Mouse (Mus musculus) hindbrain, embryonic 16.5 days (tissue): Measurements from ENCODE around the gene Cdkn1b. TPM values are rescaled to one million over a fixed set of nuclear protein-coding genes. Genes with fewer than 3 reads are reported as not detected.

ENCODE experiments used
- ATAC-seq: fragments of 200-750 bp; cut with Nextera tagmentation; 2 replicates; pipeline ENCODE4 v1.8.0; 2017; ENCODE audit warnings: moderate TSS enrichment, moderate library complexity
- H3K27ac ChIP-seq: fragments of 300-500 bp; sonication (generic); 2 replicates; pipeline ENCODE4 v1.5.1; 2014; ENCODE audit warnings: low read depth, mild to moderate bottlenecking, control low read depth, low read length, moderate library complexity
- H3K27me3 ChIP-seq: fragments of 300-500 bp; sonication (generic); replicated peaks from 2 replicates; pipeline ENCODE4 v1.6.1; 2014; ENCODE audit warnings: low read length; ENCODE audit not compliant: control insufficient read depth, insufficient read depth
- H3K36me3 ChIP-seq: fragments of 300-500 bp; sonication (generic); 2 replicates; pipeline ENCODE4 v1.6.1; 2014; ENCODE audit warnings: mild to moderate bottlenecking, low read length, moderate library complexity, mixed read lengths; ENCODE audit not compliant: control insufficient read depth, insufficient read depth
- H3K4me1 ChIP-seq: fragments of 300-500 bp; sonication (generic); 2 replicates; pipeline ENCODE4 v1.6.1; 2014; ENCODE audit warnings: low read depth, low read length; ENCODE audit not compliant: control insufficient read depth, insufficient read depth
- H3K4me2 ChIP-seq: fragments of 300-500 bp; sonication (generic); 2 replicates; pipeline ENCODE4 v1.6.1; 2014; ENCODE audit warnings: mild to moderate bottlenecking, low read length, control low read depth, moderate library complexity
- H3K4me3 ChIP-seq: fragments of 300-500 bp; sonication (generic); 2 replicates; pipeline ENCODE4 v1.5.1; 2014; ENCODE audit warnings: mild to moderate bottlenecking, low read length, control low read depth, moderate library complexity
- H3K9ac ChIP-seq: fragments of 300-500 bp; sonication (generic); 2 replicates; pipeline ENCODE4 v1.6.1; 2014; ENCODE audit warnings: low read depth, mild to moderate bottlenecking, control low read depth, low read length, moderate library complexity
- H3K9me3 ChIP-seq: fragments of 300-500 bp; sonication (generic); 2 replicates; pipeline ENCODE4 v1.6.1; 2014; ENCODE audit warnings: mild to moderate bottlenecking, low read length, moderate library complexity; ENCODE audit not compliant: control insufficient read depth
- WGBS: fragments of 180-500 bp; shearing (Covaris S2); extraction: QIAGEN DNeasy Blood & Tissue Kit; methylation state at CpG from one replicate; pipeline ENCODE4 v1.1.7; 2014; 5-methylcytosine and 5-hydroxymethylcytosine counted together
- polyA plus RNA-seq: library from polyadenylated mRNA; unstranded; fragments of >200 nt; fragmentation: Nextera tagmentation; extraction: Ambion mirVana; gene quantifications from 2 replicates; pipeline ENCODE4 v1.2.1, GENCODE M21; 2015

Cdkn1b gene
- polyA plus RNA-seq, 1 experiment from 2014 or later = 12.6 TPM

- 87% methylated on average over 10 of the region's 10 CpGs for WGBS
- Histone ChIP-seq H3K9me3 (no peaks in the 10 kb centered on the region), H3K27me3 (peaks cover 3% of the 10 kb centered on the region; the same call in 1 of the 2 replicates), H3K36me3 (no peaks in the 10 kb centered on the region), H3K4me2 (no peak overlapping the region), H3K4me3 (no peak overlapping the region), H3K27ac (no peak overlapping the region), H3K9ac (no peak overlapping the region), H3K4me1 (peaks cover 20% of the 10 kb centered on the region)
- ATAC-seq = no peak
These were observed 1.4 kb upstream of the Cdkn1b start for GRCm38 (mm10) chr6:134918769-134919168.

- H3K9ac ChIP-seq = peak overlapping the region; percentile 82
- 4% methylated on average over 28 of the region's 37 CpGs for WGBS
These were observed 551 bp upstream of the Cdkn1b start for GRCm38 (mm10) chr6:134919511-134920189.

GRCm38 (mm10) chr6:134921014-134921694 lies 953 bp downstream of the Cdkn1b start:
- no peak for ATAC-seq
- 0% methylated on average over 30 of the region's 32 CpGs for WGBS

More at GRCm38 (mm10) chr6:134919511-134920189, 551 bp upstream of the Cdkn1b start:
- Histone ChIP-seq H3K4me3 (peak overlapping the region; percentile 70), H3K4me2 (peak overlapping the region; percentile 91), H3K4me1 (peaks cover 21% of the 10 kb centered on the region), H3K36me3 (no peaks in the 10 kb centered on the region), H3K27ac (peak overlapping the region; percentile 78), H3K27me3 (0 out of 2 replicates have a peak, but pooled peaks cover 3% of the 10 kb centered on the region), H3K9me3 (no peaks in the 10 kb centered on the region)
- peak; percentile 77; the same call in 1 of the 2 replicates for ATAC-seq

GRCm38 (mm10) chr6:134921695-134922510 lies 1.7 kb downstream of the Cdkn1b start:
- Histone ChIP-seq H3K9me3 (no peaks in the 10 kb centered on the region), H3K4me1 (peaks cover 22% of the 10 kb centered on the region), H3K27me3 (0 out of 2 replicates have a peak, but pooled peaks cover 3% of the 10 kb centered on the region), H3K27ac (no peak overlapping the region), H3K36me3 (no peaks in the 10 kb centered on the region), H3K4me2 (peak overlapping the region; percentile 91), H3K4me3 (peak overlapping the region; percentile 70), H3K9ac (peak overlapping the region; percentile 82)
- ATAC-seq = no peak
- 5% methylated on average over 20 of the region's 20 CpGs for WGBS

More at GRCm38 (mm10) chr6:134921014-134921694, 953 bp downstream of the Cdkn1b start:
- peak overlapping the region; percentile 82 for H3K9ac ChIP-seq
- H3K27me3 ChIP-seq = 0 out of 2 replicates have a peak, but pooled peaks cover 3% of the 10 kb centered on the region
- no peaks in the 10 kb centered on the region for H3K9me3 ChIP-seq
- H3K4me1 ChIP-seq = peaks cover 21% of the 10 kb centered on the region
- peak overlapping the region; percentile 70 for H3K4me3 ChIP-seq
- peak overlapping the region; percentile 91 for H3K4me2 ChIP-seq
- peak overlapping the region; percentile 96 for H3K27ac ChIP-seq
- H3K36me3 ChIP-seq = no peaks in the 10 kb centered on the region

GRCm38 (mm10) chr6:134922511-134923195 lies 2.5 kb downstream of the Cdkn1b start:
- Histone ChIP-seq H3K4me3 (peak overlapping the region; percentile 70), H3K9me3 (no peaks in the 10 kb centered on the region), H3K9ac (peak overlapping the region; percentile 82; the same call in 1 of the 2 replicates), H3K4me1 (peaks cover 25% of the 10 kb centered on the region), H3K27ac (no peak overlapping the region), H3K4me2 (peak overlapping the region; percentile 91), H3K36me3 (no peaks in the 10 kb centered on the region), H3K27me3 (0 out of 2 replicates have a peak, but pooled peaks cover 3% of the 10 kb centered on the region)
- WGBS = 37% methylated on average over 9 of the region's 9 CpGs
- ATAC-seq = no peak

GRCm38 (mm10) chr6:134923670-134924069 lies 3.5 kb downstream of the Cdkn1b start:
- H3K4me3 ChIP-seq = no peak overlapping the region; the same call in 1 of the 2 replicates
- peak overlapping the region; percentile 34 for H3K4me2 ChIP-seq
- H3K9ac ChIP-seq = no peak overlapping the region
- no peaks in the 10 kb centered on the region for H3K36me3 ChIP-seq
- H3K4me1 ChIP-seq = peaks cover 25% of the 10 kb centered on the region
- no peaks in the 10 kb centered on the region for H3K27me3 ChIP-seq
- ATAC-seq = no peak
- 68% methylated on average over 4 of the region's 4 CpGs for WGBS
- H3K9me3 ChIP-seq = no peaks in the 10 kb centered on the region
- H3K27ac ChIP-seq = no peak overlapping the region

- 65% methylated on average over 3 of the region's 3 CpGs for WGBS
- H3K9ac ChIP-seq = no peak overlapping the region
- ATAC-seq = no peak
- H3K4me2 ChIP-seq = peak overlapping the region; percentile 32
- H3K4me3 ChIP-seq = no peak overlapping the region
- no peak overlapping the region for H3K27ac ChIP-seq
- no peaks in the 10 kb centered on the region for H3K36me3 ChIP-seq
- H3K9me3 ChIP-seq = no peaks in the 10 kb centered on the region
- no peaks in the 10 kb centered on the region for H3K27me3 ChIP-seq
- H3K4me1 ChIP-seq = peaks cover 25% of the 10 kb centered on the region
These were observed 4.1 kb downstream of the Cdkn1b start for GRCm38 (mm10) chr6:134924262-134924661.

- Histone ChIP-seq H3K4me2 (no peak overlapping the region), H3K27me3 (no peaks in the 10 kb centered on the region), H3K27ac (no peak overlapping the region), H3K4me1 (peaks cover 25% of the 10 kb centered on the region), H3K9me3 (no peaks in the 10 kb centered on the region), H3K9ac (no peak overlapping the region), H3K4me3 (no peak overlapping the region), H3K36me3 (no peaks in the 10 kb centered on the region)
- ATAC-seq = no peak
- 69% methylated on average over 4 of the region's 4 CpGs for WGBS
These were observed 5.6 kb downstream of the Cdkn1b start for GRCm38 (mm10) chr6:134925673-134926337.
